Mouse (Mus musculus) hindbrain, postnatal 0 days (tissue): Measurements from ENCODE around the gene Shc2. TPM values are rescaled to one million over a fixed set of nuclear protein-coding genes. Genes with fewer than 3 reads are reported as not detected.

Experiments used
- ATAC-seq: fragments of 200-750 bp; cut with Nextera tagmentation; 2 replicates; pipeline ENCODE4 v1.8.0; 2017; ENCODE audit warnings: mild to moderate bottlenecking, moderate TSS enrichment, moderate library complexity
- DNase-seq: peaks from one replicate; pipeline ENCODE4 v3.0.0-alpha.2; 2015; ENCODE audit warnings: low spot score
- H3K27ac ChIP-seq: fragments of 300-500 bp; sonication (generic); 2 replicates; pipeline ENCODE4 v1.5.1; 2014; ENCODE audit warnings: mild to moderate bottlenecking
- H3K27me3 ChIP-seq: fragments of 300-500 bp; sonication (generic); 2 replicates; pipeline ENCODE4 v1.6.1; 2014; ENCODE audit warnings: low read length, mixed read lengths; ENCODE audit not compliant: insufficient read depth
- H3K36me3 ChIP-seq: fragments of 300-500 bp; sonication (generic); 2 replicates; pipeline ENCODE4 v1.6.1; 2014; ENCODE audit warnings: low read length, mixed read lengths; ENCODE audit not compliant: insufficient read depth
- H3K4me1 ChIP-seq: fragments of 300-500 bp; sonication (generic); 2 replicates; pipeline ENCODE4 v1.6.1; 2014; ENCODE audit warnings: antibody characterized with exemption, low read length, mixed read lengths; ENCODE audit not compliant: insufficient read depth
- H3K4me2 ChIP-seq: fragments of 300-500 bp; sonication (generic); 2 replicates; pipeline ENCODE4 v1.6.1; 2014; ENCODE audit warnings: low read depth, mild to moderate bottlenecking, low read length, moderate library complexity, mixed read lengths
- H3K4me3 ChIP-seq: fragments of 300-500 bp; sonication (generic); 2 replicates; pipeline ENCODE4 v1.5.1; 2014; ENCODE audit warnings: low read length
- H3K9ac ChIP-seq: fragments of 300-500 bp; sonication (generic); replicated peaks from 2 replicates; pipeline ENCODE4 v1.6.1; 2014; ENCODE audit warnings: mild to moderate bottlenecking, low read length, moderate library complexity, mixed read lengths
- H3K9me3 ChIP-seq: fragments of 300-500 bp; sonication (generic); 2 replicates; pipeline ENCODE4 v1.6.1; 2016; ENCODE audit warnings: low read length, mixed read lengths
- CTCF ChIP-seq: IDR thresholded peaks from 2 replicates; pipeline ENCODE4 v1.5.1; 2016; ENCODE audit warnings: antibody characterized with exemption, control low read depth, low read depth
- WGBS: fragments of 180-500 bp; shearing (Covaris S2); extraction: QIAGEN DNeasy Blood & Tissue Kit; methylation state at CpG from one replicate; pipeline ENCODE4 v1.1.7; 2014; 5-methylcytosine and 5-hydroxymethylcytosine counted together
- polyA plus RNA-seq: library from polyadenylated mRNA; unstranded; fragments of >200 nt; fragmentation: Nextera tagmentation; extraction: Ambion mirVana; gene quantifications from 2 replicates; pipeline ENCODE4 v1.2.1, GENCODE M21; 2015
- total RNA-seq: library from RNA; depleted of rRNA; stranded (reverse); fragments of >200 nt; gene quantifications from 2 replicates; pipeline ENCODE4 v1.2.3, GENCODE M21; 2014; rRNA removed

Shc2 gene
- total RNA-seq: 66.2 and 67.9 TPM in 2 replicates
- polyA plus RNA-seq: 19.8 and 21.3 TPM in 2 replicates

- H3K27ac ChIP-seq: peak within 1 kb of the TSS; percentile 93
- H3K36me3 ChIP-seq: no peaks in the 10 kb centered on the region
- H3K4me1 ChIP-seq: peaks cover 11% of the 10 kb centered on the region; the same call in 1 of the 2 replicates
- H3K9me3 ChIP-seq: no peaks in the 10 kb centered on the region
- WGBS: under 1% methylated on average over 97 of the region's 116 CpGs
- H3K27me3 ChIP-seq: no peaks in the 10 kb centered on the region
- peak within 1 kb of the TSS; percentile 91 for H3K9ac ChIP-seq
- peak; percentile 81 for ATAC-seq
- H3K4me3 ChIP-seq: peak within 1 kb of the TSS; percentile 70
- DNase-seq: peak; percentile 88
- H3K4me2 ChIP-seq: peak within 1 kb of the TSS; percentile 90
- 0 out of 2 replicates have a peak, but pooled peaks have one; percentile 2 for TF ChIP-seq CTCF
These were observed at the start of gene Shc2 for GRCm38 (mm10) chr10:79637128-79638110. Gene Shc2 (minus strand): TSS chr10:79637918.

GRCm38 (mm10) chr10:79687513-79687912, 49.8 kb upstream of the Shc2 start:
- WGBS: 96% methylated on average over 6 of the region's 6 CpGs
- no peaks in the 10 kb centered on the region for H3K27me3 ChIP-seq
- no peak for ATAC-seq
- peaks cover 44% of the 10 kb centered on the region for H3K36me3 ChIP-seq
- H3K4me3 ChIP-seq: no peak overlapping the region
- no peaks in the 10 kb centered on the region for H3K9me3 ChIP-seq
- no peak overlapping the region for H3K9ac ChIP-seq
- no peak for TF ChIP-seq CTCF
- H3K4me1 ChIP-seq: peaks cover 10% of the 10 kb centered on the region
- DNase-seq: no peak
- no peak overlapping the region for H3K27ac ChIP-seq
- H3K4me2 ChIP-seq: no peak overlapping the region

- ATAC-seq (no peak), DNase-seq (no peak)
- no peak for TF ChIP-seq CTCF
- Histone ChIP-seq H3K4me3 (no peak overlapping the region), H3K4me2 (no peak overlapping the region), H3K27me3 (no peaks in the 10 kb centered on the region), H3K4me1 (peaks cover 10% of the 10 kb centered on the region), H3K27ac (no peak overlapping the region), H3K9me3 (no peaks in the 10 kb centered on the region), H3K36me3 (peaks cover 44% of the 10 kb centered on the region), H3K9ac (no peak overlapping the region)
- 100% methylated on average over 1 of the region's 1 CpGs for WGBS
These were observed 49.0 kb upstream of the Shc2 start for GRCm38 (mm10) chr10:79686691-79687090.

- WGBS: 88% methylated on average over 2 of the region's 2 CpGs
- Histone ChIP-seq H3K4me3 (no peak overlapping the region), H3K4me2 (no peak overlapping the region), H3K9ac (no peak overlapping the region), H3K4me1 (peaks cover 11% of the 10 kb centered on the region), H3K36me3 (peaks cover 44% of the 10 kb centered on the region), H3K27ac (no peak overlapping the region), H3K9me3 (no peaks in the 10 kb centered on the region), H3K27me3 (no peaks in the 10 kb centered on the region)
- DNase-seq: no peak
- no peak for ATAC-seq
- TF ChIP-seq CTCF: no peak
These were observed 48.5 kb upstream of the Shc2 start for GRCm38 (mm10) chr10:79686219-79686618.

GRCm38 (mm10) chr10:79684770-79685600, 47.3 kb upstream of the Shc2 start:
- H3K27ac ChIP-seq: no peak overlapping the region

More at GRCm38 (mm10) chr10:79684770-79685600, 47.3 kb upstream of the Shc2 start:
- no peak for TF ChIP-seq CTCF
- Histone ChIP-seq H3K9ac (no peak overlapping the region), H3K27me3 (no peaks in the 10 kb centered on the region), H3K36me3 (peaks cover 44% of the 10 kb centered on the region), H3K9me3 (no peaks in the 10 kb centered on the region), H3K4me2 (no peak overlapping the region), H3K4me1 (peaks cover 17% of the 10 kb centered on the region), H3K4me3 (no peak overlapping the region)
- no peak for DNase-seq
- 94% methylated on average over 25 of the region's 25 CpGs for WGBS
- ATAC-seq: no peak
